Mouse (Mus musculus) ES-E14 (cell line): Measurements from ENCODE around the gene Rxra. TPM values are rescaled to one million over a fixed set of nuclear protein-coding genes. Genes with fewer than 3 reads are reported as not detected.

Source experiments
- DNase-seq: peaks from one replicate; pipeline ENCODE4 v3.0.0-alpha.2; 2013; ENCODE audit warnings: low read depth, low spot score
- H3K27ac ChIP-seq: 2 replicates; pipeline ENCODE4 v1.5.1; 2012; ENCODE audit warnings: low read depth, mild to moderate bottlenecking, low read length, moderate library complexity, mixed read lengths; ENCODE audit not compliant: poor library complexity, insufficient read depth, severe bottlenecking
- H3K36me3 ChIP-seq: 2 replicates; pipeline ENCODE4 v1.6.1; 2012; ENCODE audit warnings: mild to moderate bottlenecking, low read length, moderate library complexity, mixed read lengths; ENCODE audit not compliant: control insufficient read depth, poor library complexity, insufficient read depth, severe bottlenecking
- H3K4me1 ChIP-seq, 2 experiments: fragments of 150-350 bp in 1 of 2; sonication (generic) in 1 of 2; 2 replicates each; pipeline ENCODE4 v1.6.1; 2012; ENCODE audit warnings: low read length in 2 of 2, mild to moderate bottlenecking in 1 of 2, mixed read lengths in 1 of 2; ENCODE audit not compliant: control insufficient read depth in 2 of 2, insufficient read depth in 2 of 2, poor library complexity in 1 of 2
- H3K4me3 ChIP-seq, 2 experiments: fragments of 150-350 bp in 1 of 2; sonication (generic) in 1 of 2; 2 replicates each; pipeline ENCODE4 v1.5.1; 2012; ENCODE audit warnings: low read length in 2 of 2, low read depth in 1 of 2, mild to moderate bottlenecking in 1 of 2, mixed read lengths in 1 of 2; ENCODE audit not compliant: insufficient read depth in 1 of 2, poor library complexity in 1 of 2, severe bottlenecking in 1 of 2
- H3K9ac ChIP-seq: 2 replicates; pipeline ENCODE4 v1.6.1; 2012; ENCODE audit warnings: low read depth, mild to moderate bottlenecking, low read length, mixed read lengths; ENCODE audit not compliant: poor library complexity, insufficient read depth, severe bottlenecking
- H3K9me3 ChIP-seq: fragments of 150-350 bp; sonication (generic); 2 replicates; pipeline ENCODE4 v1.6.1; 2012; ENCODE audit warnings: low read depth, mild to moderate bottlenecking, low read length; ENCODE audit not compliant: control insufficient read depth, insufficient read depth
- CHD2 ChIP-seq: IDR thresholded peaks from 2 replicates; pipeline ENCODE4 v1.6.1; 2014; ENCODE audit warnings: mild to moderate bottlenecking, low read depth, low read length, inconsistent platforms
- HCFC1 ChIP-seq: IDR thresholded peaks from 2 replicates; pipeline ENCODE4 v1.6.1; 2012; ENCODE audit warnings: low read length, inconsistent platforms, borderline replicate concordance; ENCODE audit not compliant: insufficient read depth
- MAFK ChIP-seq: IDR thresholded peaks from 2 replicates; pipeline ENCODE4 v1.6.1; 2014; ENCODE audit warnings: mild to moderate bottlenecking, low read depth, low read length, inconsistent platforms; ENCODE audit not compliant: insufficient read depth
- ZC3H11A ChIP-seq: IDR thresholded peaks from 2 replicates; pipeline ENCODE4 v1.6.1; 2012; ENCODE audit warnings: low read depth, mild to moderate bottlenecking, inconsistent platforms, low read length, borderline replicate concordance
- ZNF384 ChIP-seq: IDR thresholded peaks from 2 replicates; pipeline ENCODE4 v1.6.1; 2012; ENCODE audit warnings: low read depth, low read length, inconsistent platforms
- in situ Hi-C, 2 experiments: fragments of 600-800 bp; cut with MboI; formaldehyde crosslinking; loops; one replicate each; pipeline ENCODE4 v1.15.1; 2025; ENCODE audit warnings: low sequenced_read_pairs in 2 of 2, inconsistent platforms in 1 of 2; ENCODE audit not compliant: unreplicated experiment in 2 of 2
- total RNA-seq: library from RNA; depleted of rRNA; stranded (reverse); fragments of 300-350 nt; gene quantifications from 2 replicates; pipeline ENCODE4 v1.2.3, GENCODE M21; 2012

The Rxra gene
- total RNA-seq, 1 experiment, result 21.0 TPM

GRCm38 (mm10) chr2:27679621-27680025, 3.4 kb downstream of the Rxra start:
- H3K9ac ChIP-seq, result no peak overlapping the region
- H3K4me1 ChIP-seq, result peaks cover 6 to 21% of the 10 kb centered on the region in 2 experiments; a peak in 3 of 4 replicates
- TF ChIP-seq HCFC1, result no peak
- TF ChIP-seq ZNF384, result no peak
- TF ChIP-seq CHD2, result no peak
- TF ChIP-seq MAFK, result no peak
- TF ChIP-seq ZC3H11A, result no peak
- H3K36me3 ChIP-seq, result no peaks in the 10 kb centered on the region
- in situ Hi-C loops, result no loop called here
- no peak overlapping the region for H3K4me3 ChIP-seq
- H3K9me3 ChIP-seq, result no peaks in the 10 kb centered on the region
- no peak for DNase-seq
- no peak overlapping the region for H3K27ac ChIP-seq

DNA sequence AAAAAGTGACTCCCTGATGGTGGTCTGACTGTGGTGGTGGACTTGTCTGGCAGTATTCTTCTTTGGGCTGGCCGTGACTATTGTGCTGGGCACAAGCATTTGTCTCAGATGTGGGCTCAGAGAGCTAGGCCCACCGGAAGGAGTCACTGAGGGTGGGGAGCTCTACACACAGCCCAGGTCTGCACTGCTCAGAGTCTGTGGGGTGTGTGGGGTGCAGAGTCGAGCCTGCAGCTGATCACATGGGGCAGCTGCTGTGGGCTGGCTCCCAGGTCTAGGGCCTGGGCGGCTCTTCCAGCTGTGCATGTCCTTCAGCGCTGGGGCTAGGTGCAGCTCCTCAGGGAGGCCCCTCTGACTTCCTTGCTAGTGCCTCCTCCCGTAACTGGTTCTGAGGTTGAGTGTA, 3.8 kb downstream of the Rxra start:
- Histone ChIP-seq H3K4me3 (no peak overlapping the region), H3K9me3 (no peaks in the 10 kb centered on the region), H3K4me1 (peaks cover 6 to 23% of the 10 kb centered on the region in 2 experiments; a peak in 3 of 4 replicates), H3K36me3 (no peaks in the 10 kb centered on the region), H3K9ac (no peak overlapping the region), H3K27ac (no peak overlapping the region)
- no peak for TF ChIP-seq MAFK
- TF ChIP-seq CHD2, result no peak
- no peak for TF ChIP-seq ZC3H11A
- TF ChIP-seq HCFC1, result no peak
- TF ChIP-seq ZNF384, result no peak
- DNase-seq, result no peak
- in situ Hi-C loops, result no loop called here

DNA sequence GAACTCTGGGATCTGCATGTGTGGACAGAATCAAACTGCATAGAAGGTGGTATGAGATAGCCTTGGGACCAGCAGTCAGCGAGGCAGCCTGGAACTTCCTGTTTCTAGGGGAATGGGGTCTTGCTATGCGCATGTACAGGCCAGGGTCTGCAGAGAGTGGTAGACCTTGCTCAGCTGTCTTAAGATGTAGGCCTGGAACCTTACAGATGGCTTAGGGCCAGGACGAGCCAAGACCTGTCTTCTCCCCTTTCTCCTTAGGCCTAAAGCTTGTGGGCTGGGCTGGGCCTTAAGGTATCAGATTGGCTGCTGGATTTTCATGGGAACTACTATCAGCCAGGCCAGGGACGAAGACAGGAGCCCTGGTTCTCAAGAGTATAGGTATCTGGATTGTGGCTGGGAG, 4.4 kb downstream of the Rxra start:
- Histone ChIP-seq H3K9me3 (no peaks in the 10 kb centered on the region), H3K4me1 (peaks cover 6 to 26% of the 10 kb centered on the region in 2 experiments; a peak in 3 of 4 replicates), H3K36me3 (no peaks in the 10 kb centered on the region), H3K27ac (no peak overlapping the region), H3K4me3 (no peak overlapping the region), H3K9ac (no peak overlapping the region)
- no peak for DNase-seq
- in situ Hi-C loops, result no loop called here
- no peak for TF ChIP-seq ZC3H11A
- TF ChIP-seq MAFK, result no peak
- no peak for TF ChIP-seq ZNF384
- TF ChIP-seq CHD2, result no peak
- no peak for TF ChIP-seq HCFC1

DNA sequence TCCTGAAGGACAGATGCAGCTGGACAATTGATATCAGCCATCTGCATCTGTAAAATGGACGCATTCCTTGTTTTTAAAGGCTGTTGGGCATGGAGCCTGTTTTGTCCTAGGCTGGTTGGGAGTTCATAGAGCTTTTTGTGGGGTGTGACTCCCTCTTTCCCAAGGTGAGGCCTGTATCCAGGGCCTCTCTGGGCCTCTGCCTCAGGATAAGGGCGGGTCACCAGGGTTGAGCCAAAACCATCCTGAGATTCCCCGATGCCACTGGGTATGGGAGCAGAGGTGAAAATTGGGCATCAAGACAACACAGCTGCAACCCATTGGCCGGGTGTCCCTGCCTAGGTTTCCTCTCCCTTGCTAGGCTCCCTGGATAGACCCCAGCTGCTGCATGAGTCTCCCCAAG, 5.2 kb downstream of the Rxra start:
- no peak for DNase-seq
- H3K9me3 ChIP-seq, result no peaks in the 10 kb centered on the region
- no peak overlapping the region for H3K9ac ChIP-seq
- no peak for TF ChIP-seq MAFK
- TF ChIP-seq HCFC1, result no peak
- TF ChIP-seq ZNF384, result no peak
- TF ChIP-seq ZC3H11A, result no peak
- no peak for TF ChIP-seq CHD2
- no peak overlapping the region for H3K4me3 ChIP-seq
- no peaks in the 10 kb centered on the region for H3K36me3 ChIP-seq
- peaks cover 6 to 26% of the 10 kb centered on the region in 2 experiments; a peak in 3 of 4 replicates for H3K4me1 ChIP-seq
- H3K27ac ChIP-seq, result no peak overlapping the region
- in situ Hi-C loops, result no loop called here

GRCm38 (mm10) chr2:27682096-27682495, 5.9 kb downstream of the Rxra start:
- no peak for DNase-seq
- H3K9me3 ChIP-seq, result no peaks in the 10 kb centered on the region
- no peaks in the 10 kb centered on the region for H3K36me3 ChIP-seq
- in situ Hi-C loops, result no loop called here
- no peak overlapping the region for H3K27ac ChIP-seq
- TF ChIP-seq ZNF384, result no peak
- TF ChIP-seq HCFC1, result no peak
- no peak for TF ChIP-seq CHD2
- no peak for TF ChIP-seq MAFK
- TF ChIP-seq ZC3H11A, result no peak
- no peak overlapping the region for H3K4me3 ChIP-seq
- peaks cover 6 to 26% of the 10 kb centered on the region in 2 experiments; a peak in 3 of 4 replicates for H3K4me1 ChIP-seq
- H3K9ac ChIP-seq, result no peak overlapping the region
